Mouse (Mus musculus) lung, postnatal 0 days (tissue): Measurements from ENCODE around the gene Mpv17.

ENCODE experiments used
- CTCF ChIP-seq: IDR thresholded peaks from 2 replicates; pipeline ENCODE4 v1.5.1; 2016; ENCODE audit warnings: antibody characterized with exemption, mild to moderate bottlenecking
- EP300 ChIP-seq: IDR thresholded peaks from 2 replicates; pipeline ENCODE4 v1.6.1; 2016; ENCODE audit warnings: antibody characterized with exemption, mild to moderate bottlenecking, control low read depth

- no peak for TF ChIP-seq CTCF
- TF ChIP-seq EP300: no peak
Measured at GRCm38 (mm10) chr5:31153516-31154151, 417 bp downstream of the Mpv17 start.
